Mouse (Mus musculus): ENCODE measurements around the gene Samd8. TPM values are rescaled to one million over a fixed set of nuclear protein-coding genes. Genes with fewer than 3 reads are reported as not detected.

Gene Samd8
- 11.6 and 13.7 TPM in 2 replicates for polyA plus RNA-seq (2014; fragmentation: Nextera tagmentation; extraction: Ambion mirVana)

GRCm38 (mm10) chr14:21750008-21750880 lies at the start of gene Samd8:
Samd8 (plus strand) TSS chr14:21750531.
- Histone ChIP-seq H3K36me3 (ENCODE audit: control insufficient read depth, insufficient read depth, low read length) (no peaks in the 10 kb centered on the region), H3K4me1 (ENCODE audit: control insufficient read depth, insufficient read depth, low read length) (peaks cover 8% of the 10 kb centered on the region; the same call in 1 of the 2 replicates)
- WGBS: 7% methylated on average over 45 of the region's 52 CpGs

GRCm38 (mm10) chr14:21702691-21703090 lies 47.6 kb upstream of the Samd8 start:
- no peak overlapping the region for H3K27ac ChIP-seq (replicated peaks; ENCODE audit: low read depth, low read length)
- H3K36me3 ChIP-seq (ENCODE audit: control insufficient read depth, insufficient read depth, low read length): no peaks in the 10 kb centered on the region
- H3K4me1 ChIP-seq (ENCODE audit: control insufficient read depth, insufficient read depth, low read length): peaks cover 18% of the 10 kb centered on the region
- H3K4me2 ChIP-seq (ENCODE audit: low read depth, low read length): no peak overlapping the region
- 89% methylated on average over 8 of the region's 8 CpGs for whole genome bisulfite sequencing
- no peak overlapping the region for H3K9ac ChIP-seq (ENCODE audit: low read depth, low read length)
- no peaks in the 10 kb centered on the region for H3K27me3 ChIP-seq (replicated peaks; ENCODE audit: control insufficient read depth, insufficient read depth, low read length)
- DNase-seq (ENCODE audit: low spot score) (no peak), ATAC-seq (ENCODE audit: low read depth) (no peak)
- H3K9me3 ChIP-seq (ENCODE audit: control insufficient read depth, low read length): no peaks in the 10 kb centered on the region
- H3K4me3 ChIP-seq (ENCODE audit: low read depth, low read length): no peak overlapping the region

More at GRCm38 (mm10) chr14:21750008-21750880, at the start of gene Samd8:
- Histone ChIP-seq H3K4me3 (ENCODE audit: low read depth, low read length) (peak within 1 kb of the TSS; percentile 99), H3K9ac (ENCODE audit: low read depth, low read length) (peak within 1 kb of the TSS; percentile 85), H3K4me2 (ENCODE audit: low read depth, low read length) (peak within 1 kb of the TSS; percentile 69), H3K27ac (replicated peaks; ENCODE audit: low read depth, low read length) (peak within 1 kb of the TSS; percentile 78), H3K9me3 (ENCODE audit: control insufficient read depth, low read length) (no peaks in the 10 kb centered on the region), H3K27me3 (replicated peaks; ENCODE audit: control insufficient read depth, insufficient read depth, low read length) (no peaks in the 10 kb centered on the region)
- peak; percentile 91 for DNase-seq (ENCODE audit: low spot score)
- peak; percentile 83 for ATAC-seq (ENCODE audit: low read depth)

- Histone ChIP-seq H3K9ac (ENCODE audit: low read depth, low read length) (no peak overlapping the region), H3K4me3 (ENCODE audit: low read depth, low read length) (no peak overlapping the region), H3K9me3 (ENCODE audit: control insufficient read depth, low read length) (no peaks in the 10 kb centered on the region), H3K4me2 (ENCODE audit: low read depth, low read length) (no peak overlapping the region), H3K27me3 (replicated peaks; ENCODE audit: control insufficient read depth, insufficient read depth, low read length) (no peaks in the 10 kb centered on the region), H3K4me1 (ENCODE audit: control insufficient read depth, insufficient read depth, low read length) (peaks cover 18% of the 10 kb centered on the region), H3K27ac (replicated peaks; ENCODE audit: low read depth, low read length) (no peak overlapping the region), H3K36me3 (ENCODE audit: control insufficient read depth, insufficient read depth, low read length) (no peaks in the 10 kb centered on the region)
- ATAC-seq (ENCODE audit: low read depth) (no peak), DNase-seq (ENCODE audit: low spot score) (no peak)
- WGBS: 56% methylated on average over 5 of the region's 5 CpGs
Observed at GRCm38 (mm10) chr14:21703255-21703654, 47.1 kb upstream of the Samd8 start.

- no peak for ATAC-seq (ENCODE audit: low read depth)
- H3K4me3 ChIP-seq (ENCODE audit: low read depth, low read length): no peak overlapping the region
- H3K9me3 ChIP-seq (ENCODE audit: control insufficient read depth, low read length): no peaks in the 10 kb centered on the region
- DNase-seq (ENCODE audit: low spot score): no peak
- H3K27me3 ChIP-seq (replicated peaks; ENCODE audit: control insufficient read depth, insufficient read depth, low read length): no peaks in the 10 kb centered on the region
- H3K4me1 ChIP-seq (ENCODE audit: control insufficient read depth, insufficient read depth, low read length): peaks cover 29% of the 10 kb centered on the region
- H3K4me2 ChIP-seq (ENCODE audit: low read depth, low read length): no peak overlapping the region
- peak overlapping the region; percentile 89 for H3K27ac ChIP-seq (replicated peaks; ENCODE audit: low read depth, low read length)
- no peak overlapping the region for H3K9ac ChIP-seq (ENCODE audit: low read depth, low read length)
- H3K36me3 ChIP-seq (ENCODE audit: control insufficient read depth, insufficient read depth, low read length): no peaks in the 10 kb centered on the region
- WGBS: 77% methylated on average over 2 of the region's 2 CpGs
Observed at GRCm38 (mm10) chr14:21705462-21705861, 44.9 kb upstream of the Samd8 start.

- WGBS: 33% methylated on average over 12 of the region's 12 CpGs
- Histone ChIP-seq H3K9ac (ENCODE audit: low read depth, low read length) (peak overlapping the region; percentile 30; the same call in 1 of the 2 replicates), H3K9me3 (ENCODE audit: control insufficient read depth, low read length) (no peaks in the 10 kb centered on the region), H3K36me3 (ENCODE audit: control insufficient read depth, insufficient read depth, low read length) (no peaks in the 10 kb centered on the region), H3K4me2 (ENCODE audit: low read depth, low read length) (no peak overlapping the region), H3K4me3 (ENCODE audit: low read depth, low read length) (no peak overlapping the region), H3K27ac (replicated peaks; ENCODE audit: low read depth, low read length) (peak overlapping the region; percentile 89), H3K27me3 (replicated peaks; ENCODE audit: control insufficient read depth, insufficient read depth, low read length) (no peaks in the 10 kb centered on the region), H3K4me1 (ENCODE audit: control insufficient read depth, insufficient read depth, low read length) (peaks cover 36% of the 10 kb centered on the region)
- ATAC-seq (ENCODE audit: low read depth) (peak; percentile 89), DNase-seq (ENCODE audit: low spot score) (peak; percentile 92)
Observed at GRCm38 (mm10) chr14:21706759-21707571, 43.4 kb upstream of the Samd8 start.

GRCm38 (mm10) chr14:21709545-21709944 lies 40.8 kb upstream of the Samd8 start:
- no peak for DNase-seq (ENCODE audit: low spot score)
- 62% methylated on average over 2 of the region's 2 CpGs for WGBS
- H3K9me3 ChIP-seq (ENCODE audit: control insufficient read depth, low read length): no peaks in the 10 kb centered on the region
- H3K36me3 ChIP-seq (ENCODE audit: control insufficient read depth, insufficient read depth, low read length): no peaks in the 10 kb centered on the region
- H3K27ac ChIP-seq (replicated peaks; ENCODE audit: low read depth, low read length): peak overlapping the region; percentile 65
- H3K4me3 ChIP-seq (ENCODE audit: low read depth, low read length): no peak overlapping the region
- peaks cover 32% of the 10 kb centered on the region for H3K4me1 ChIP-seq (ENCODE audit: control insufficient read depth, insufficient read depth, low read length)
- H3K27me3 ChIP-seq (replicated peaks; ENCODE audit: control insufficient read depth, insufficient read depth, low read length): no peaks in the 10 kb centered on the region
- ATAC-seq (ENCODE audit: low read depth): no peak
- no peak overlapping the region for H3K9ac ChIP-seq (ENCODE audit: low read depth, low read length)
- H3K4me2 ChIP-seq (ENCODE audit: low read depth, low read length): no peak overlapping the region

- DNase-seq (ENCODE audit: low spot score) (peak; percentile 80), ATAC-seq (ENCODE audit: low read depth) (no peak)
- no peaks in the 10 kb centered on the region for H3K9me3 ChIP-seq (ENCODE audit: control insufficient read depth, low read length)
- H3K27me3 ChIP-seq (replicated peaks; ENCODE audit: control insufficient read depth, insufficient read depth, low read length): no peaks in the 10 kb centered on the region
- peak overlapping the region; percentile 67 for H3K27ac ChIP-seq (replicated peaks; ENCODE audit: low read depth, low read length)
- H3K4me1 ChIP-seq (ENCODE audit: control insufficient read depth, insufficient read depth, low read length): peaks cover 30% of the 10 kb centered on the region
- no peaks in the 10 kb centered on the region for H3K36me3 ChIP-seq (ENCODE audit: control insufficient read depth, insufficient read depth, low read length)
- no peak overlapping the region for H3K4me2 ChIP-seq (ENCODE audit: low read depth, low read length)
- WGBS: 34% methylated on average over 2 of the region's 2 CpGs
- no peak overlapping the region for H3K9ac ChIP-seq (ENCODE audit: low read depth, low read length)
- no peak overlapping the region for H3K4me3 ChIP-seq (ENCODE audit: low read depth, low read length)
Observed at GRCm38 (mm10) chr14:21711231-21711630, 39.1 kb upstream of the Samd8 start.

- DNase-seq (ENCODE audit: low spot score): no peak
- H3K4me3 ChIP-seq (ENCODE audit: low read depth, low read length): no peak within 1 kb of the TSS
- no peak within 1 kb of the TSS for H3K9ac ChIP-seq (ENCODE audit: low read depth, low read length)
- H3K27me3 ChIP-seq (replicated peaks; ENCODE audit: control insufficient read depth, insufficient read depth, low read length): no peaks in the 10 kb centered on the region
- 68% methylated on average over 5 of the region's 5 CpGs for WGBS
- no peaks in the 10 kb centered on the region for H3K9me3 ChIP-seq (ENCODE audit: control insufficient read depth, low read length)
- H3K4me2 ChIP-seq (ENCODE audit: low read depth, low read length): no peak within 1 kb of the TSS
- H3K27ac ChIP-seq (replicated peaks; ENCODE audit: low read depth, low read length): no peak within 1 kb of the TSS
- no peaks in the 10 kb centered on the region for H3K36me3 ChIP-seq (ENCODE audit: control insufficient read depth, insufficient read depth, low read length)
- no peak for ATAC-seq (ENCODE audit: low read depth)
- H3K4me1 ChIP-seq (ENCODE audit: control insufficient read depth, insufficient read depth, low read length): peaks cover 19% of the 10 kb centered on the region
Observed at GRCm38 (mm10) chr14:21714486-21714885, 35.8 kb upstream of the Samd8 start, which contains the start of gene Dupd1. Dupd1 (minus strand) TSS chr14:21714576.

Measured in embryonic facial prominence, embryonic 14.5 days (tissue).